Mouse (Mus musculus) MEL (cell line): ENCODE measurements around the gene Pemt.

Experiments
- CTCF ChIP-seq, 3 experiments: IDR thresholded peaks in 2 of 3; conservative IDR thresholded peaks in 1 of 3; 2 replicates each; pipeline ENCODE4 v1.5.1; 2011 to 2012; ENCODE audit warnings: low read length in 3 of 3, low read depth in 2 of 3, mild to moderate bottlenecking in 2 of 3, improper control_type of control experiment in 1 of 3, inconsistent platforms in 1 of 3, mixed read lengths in 1 of 3, moderate library complexity in 1 of 3; ENCODE audit not compliant: control insufficient read depth in 1 of 3, insufficient read depth in 1 of 3, poor library complexity in 1 of 3, severe bottlenecking in 1 of 3
- EP300 ChIP-seq, 2 experiments: IDR thresholded peaks; 2 replicates each; pipeline ENCODE4 v1.6.1; 2011; ENCODE audit warnings: improper control_type of control experiment in 2 of 2, low read length in 2 of 2, low read depth in 1 of 2, mild to moderate bottlenecking in 1 of 2
- HCFC1 ChIP-seq: IDR thresholded peaks from 2 replicates; pipeline ENCODE4 v1.6.1; 2012; ENCODE audit warnings: low read depth, mild to moderate bottlenecking, inconsistent platforms, low read length, improper control_type of control experiment, moderate library complexity
- POLR2A ChIP-seq, 2 experiments: IDR thresholded peaks; 2 replicates each; pipeline ENCODE4 v1.6.1; 2011 to 2012; ENCODE audit warnings: low read length in 2 of 2, mild to moderate bottlenecking in 2 of 2, control low read depth in 1 of 2, improper control_type of control experiment in 1 of 2, low read depth in 1 of 2, moderate library complexity in 1 of 2; ENCODE audit not compliant: control insufficient read depth in 1 of 2, insufficient read depth in 1 of 2, poor library complexity in 1 of 2

DNA sequence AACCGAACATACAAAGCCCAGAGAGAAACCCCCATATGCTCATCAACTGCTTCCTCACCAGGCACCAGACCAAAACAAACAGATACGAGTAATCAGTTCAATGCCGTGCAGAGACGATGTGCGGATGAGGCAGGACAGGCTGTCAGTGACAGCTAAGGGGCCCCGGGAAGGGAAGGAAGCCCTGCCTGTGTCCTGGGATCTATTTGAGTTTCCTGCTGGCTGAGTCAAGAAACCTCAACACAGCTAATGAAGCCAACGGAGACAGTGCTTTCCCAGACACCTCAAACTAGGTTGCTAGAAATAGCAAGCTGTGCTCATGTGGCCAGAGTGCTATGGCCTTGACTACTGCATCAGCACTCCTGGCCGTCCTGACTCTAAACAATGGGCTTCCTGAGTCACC is 54.9 kb downstream of the Pemt start:
- TF ChIP-seq EP300 (IDR thresholded peaks at IDR 0.05; ENCODE audit: low read depth in 1 of 2, low read length in 2 of 2) (no peak), CTCF (IDR thresholded peaks at IDR 0.05 in 2 of 3, conservative IDR thresholded peaks at IDR 0.05 in 1 of 3; ENCODE audit: control insufficient read depth in 1 of 3, insufficient read depth in 1 of 3, low read depth in 2 of 3, low read length in 3 of 3, poor library complexity in 1 of 3, severe bottlenecking in 1 of 3) (no peak), HCFC1 (no peak), POLR2A (IDR thresholded peaks at IDR 0.05; ENCODE audit: control insufficient read depth in 1 of 2, insufficient read depth in 1 of 2, low read depth in 1 of 2, low read length in 2 of 2, poor library complexity in 1 of 2) (no peak)
